Mouse (Mus musculus): ENCODE data around the gene Slc35f4. TPM values are rescaled to one million over a fixed set of nuclear protein-coding genes. Genes with fewer than 3 reads are reported as not detected.
A peak's percentile ranks its signal among the peaks of the same experiment; 100 is the strongest.

Slc35f4 gene
- polyA plus RNA-seq, 1 experiment from 2014 or later, result 0.18 TPM

DNA sequence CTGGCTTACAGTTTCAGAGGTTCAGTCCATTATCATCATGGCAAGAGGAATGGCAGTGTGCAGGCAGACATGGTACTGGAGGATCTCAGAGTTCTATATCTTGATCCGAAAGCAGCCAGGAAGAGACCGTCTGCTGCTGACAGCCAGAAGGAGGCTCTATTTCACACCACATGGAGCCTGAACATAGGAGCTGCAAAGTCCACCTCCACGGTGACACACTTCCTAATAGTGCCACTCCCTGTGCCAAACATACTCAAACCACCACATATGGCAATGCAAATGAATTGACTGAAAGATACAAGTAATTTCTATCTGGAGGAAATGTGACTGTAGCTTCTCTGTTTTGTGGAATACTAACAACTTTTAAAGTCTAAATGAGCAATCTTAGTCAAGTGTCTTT lies 89.0 kb downstream of the Slc35f4 start:
- H3K27ac ChIP-seq (replicated peaks), result no peak overlapping the region
- no peak overlapping the region for H3K9ac ChIP-seq (ENCODE audit: low read length)
- no peaks in the 10 kb centered on the region for H3K36me3 ChIP-seq (ENCODE audit: control insufficient read depth, insufficient read depth, low read length)
- no peaks in the 10 kb centered on the region for H3K9me3 ChIP-seq (ENCODE audit: control insufficient read depth, low read length)
- H3K4me2 ChIP-seq (replicated peaks; ENCODE audit: low read depth), result no peak overlapping the region
- TF ChIP-seq EP300 (optimal IDR thresholded peaks at IDR 0.05), result no peak
- TF ChIP-seq CTCF (IDR thresholded peaks at IDR 0.05; ENCODE audit: low read depth), result no peak
- DNase-seq (ENCODE audit: low spot score) (no peak), ATAC-seq (ENCODE audit: low FRiP score, low TSS enrichment) (no peak)
- no peaks in the 10 kb centered on the region for H3K4me1 ChIP-seq (replicated peaks; ENCODE audit: control insufficient read depth, insufficient read depth)
- H3K4me3 ChIP-seq (ENCODE audit: low read depth, low read length), result no peak overlapping the region
- H3K27me3 ChIP-seq (ENCODE audit: control insufficient read depth, insufficient read depth, low read length), result no peaks in the 10 kb centered on the region
- WGBS, result 91% methylated on average over 3 of the region's 3 CpGs

DNA sequence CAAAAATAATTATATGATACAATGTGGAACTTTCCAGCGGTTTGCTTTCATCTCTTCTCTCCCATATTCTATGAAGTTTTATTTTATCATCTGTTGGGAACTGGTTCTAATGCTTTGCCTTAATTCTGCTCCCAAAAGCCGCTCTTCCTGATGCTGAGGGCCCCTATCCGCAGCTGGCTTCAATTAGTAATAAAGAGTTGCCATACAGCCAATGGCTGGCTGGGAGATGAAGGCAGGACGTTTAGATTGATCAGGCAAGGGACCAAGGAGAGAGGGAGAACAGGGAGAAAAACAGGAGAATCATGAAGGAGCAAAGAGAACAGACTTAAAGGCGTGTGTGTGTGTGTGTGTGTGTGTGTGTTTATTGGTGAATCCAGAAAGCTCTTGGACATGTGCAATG lies 94.0 kb downstream of the Slc35f4 start:
- ATAC-seq (ENCODE audit: low FRiP score, low TSS enrichment), result no peak

DNA sequence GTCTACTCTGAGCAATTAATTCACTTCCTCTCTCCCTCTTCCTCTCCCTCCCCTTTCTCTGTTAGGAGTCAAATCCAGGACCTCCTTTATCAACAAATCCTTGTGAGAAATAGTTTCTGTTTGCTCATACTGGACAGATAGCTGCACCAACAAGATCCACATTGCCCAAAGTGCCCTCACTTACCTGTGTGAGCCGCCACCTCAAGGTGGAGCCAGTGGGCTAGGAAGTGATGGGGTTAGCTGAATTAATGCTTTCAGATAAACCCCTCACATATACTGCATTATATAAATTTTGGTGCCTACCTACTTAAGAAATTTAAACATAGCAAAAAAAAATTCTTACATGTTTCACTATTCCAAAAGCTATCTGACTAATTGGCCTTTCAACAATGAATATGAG lies 133.4 kb downstream of the Slc35f4 start:
- Histone ChIP-seq H3K27ac (replicated peaks) (no peak overlapping the region), H3K4me3 (ENCODE audit: low read depth, low read length) (no peak overlapping the region), H3K36me3 (ENCODE audit: control insufficient read depth, insufficient read depth, low read length) (no peaks in the 10 kb centered on the region), H3K9me3 (ENCODE audit: control insufficient read depth, low read length) (no peaks in the 10 kb centered on the region), H3K4me2 (replicated peaks; ENCODE audit: low read depth) (no peak overlapping the region), H3K4me1 (replicated peaks; ENCODE audit: control insufficient read depth, insufficient read depth) (no peaks in the 10 kb centered on the region), H3K27me3 (ENCODE audit: control insufficient read depth, insufficient read depth, low read length) (no peaks in the 10 kb centered on the region), H3K9ac (ENCODE audit: low read length) (no peak overlapping the region)
- TF ChIP-seq CTCF (IDR thresholded peaks at IDR 0.05; ENCODE audit: low read depth) (peak; percentile 58), EP300 (optimal IDR thresholded peaks at IDR 0.05) (no peak)
- WGBS, result 16% methylated on average over 1 of the region's 1 CpGs
- DNase-seq (ENCODE audit: low spot score), result no peak
- ATAC-seq (ENCODE audit: low FRiP score, low TSS enrichment), result no peak

More for the DNA sequence above, 94.0 kb downstream of the Slc35f4 start:
- H3K4me3 ChIP-seq (ENCODE audit: low read depth, low read length), result no peak overlapping the region
- H3K9ac ChIP-seq (ENCODE audit: low read length), result no peak overlapping the region
- no peaks in the 10 kb centered on the region for H3K4me1 ChIP-seq (replicated peaks; ENCODE audit: control insufficient read depth, insufficient read depth)
- H3K27ac ChIP-seq (replicated peaks), result no peak overlapping the region
- H3K9me3 ChIP-seq (ENCODE audit: control insufficient read depth, low read length), result no peaks in the 10 kb centered on the region
- 78% methylated on average over 5 of the region's 5 CpGs for WGBS
- TF ChIP-seq CTCF (IDR thresholded peaks at IDR 0.05; ENCODE audit: low read depth) (no peak), EP300 (optimal IDR thresholded peaks at IDR 0.05) (no peak)
- no peak for DNase-seq (ENCODE audit: low spot score)
- H3K27me3 ChIP-seq (ENCODE audit: control insufficient read depth, insufficient read depth, low read length), result no peaks in the 10 kb centered on the region
- no peak overlapping the region for H3K4me2 ChIP-seq (replicated peaks; ENCODE audit: low read depth)
- no peaks in the 10 kb centered on the region for H3K36me3 ChIP-seq (ENCODE audit: control insufficient read depth, insufficient read depth, low read length)

DNA sequence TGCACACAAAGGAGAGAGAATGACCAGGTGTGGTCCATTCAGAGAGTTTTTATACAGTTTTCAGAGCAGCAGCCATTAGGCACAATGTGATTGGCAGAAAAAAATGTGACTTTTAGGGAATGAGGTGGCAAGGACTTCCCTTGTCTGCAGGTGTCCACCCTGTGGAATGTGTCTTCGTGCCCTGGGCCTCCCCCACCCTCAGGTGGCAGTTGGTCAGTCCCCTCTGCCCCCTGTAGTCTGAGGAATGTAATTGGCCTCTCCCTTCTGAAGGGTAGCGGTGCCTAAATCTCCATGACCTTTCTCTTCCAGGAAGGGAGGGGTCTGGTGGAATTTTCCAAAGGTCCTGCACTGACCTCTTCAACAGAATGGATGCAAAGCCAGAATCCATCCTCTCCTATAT lies 163.7 kb downstream of the Slc35f4 start:
- H3K27ac ChIP-seq (replicated peaks), result no peak overlapping the region
- WGBS, result 57% methylated on average over 2 of the region's 2 CpGs
- no peaks in the 10 kb centered on the region for H3K27me3 ChIP-seq (ENCODE audit: control insufficient read depth, insufficient read depth, low read length)
- no peak for ATAC-seq (ENCODE audit: low FRiP score, low TSS enrichment)
- no peak overlapping the region for H3K4me2 ChIP-seq (replicated peaks; ENCODE audit: low read depth)
- no peak for DNase-seq (ENCODE audit: low spot score)
- no peak overlapping the region for H3K4me3 ChIP-seq (ENCODE audit: low read depth, low read length)
- H3K36me3 ChIP-seq (ENCODE audit: control insufficient read depth, insufficient read depth, low read length), result no peaks in the 10 kb centered on the region
- TF ChIP-seq EP300 (optimal IDR thresholded peaks at IDR 0.05) (no peak), CTCF (IDR thresholded peaks at IDR 0.05; ENCODE audit: low read depth) (no peak)
- no peak overlapping the region for H3K9ac ChIP-seq (ENCODE audit: low read length)
- H3K9me3 ChIP-seq (ENCODE audit: control insufficient read depth, low read length), result no peaks in the 10 kb centered on the region
- H3K4me1 ChIP-seq (replicated peaks; ENCODE audit: control insufficient read depth, insufficient read depth), result no peaks in the 10 kb centered on the region

DNA sequence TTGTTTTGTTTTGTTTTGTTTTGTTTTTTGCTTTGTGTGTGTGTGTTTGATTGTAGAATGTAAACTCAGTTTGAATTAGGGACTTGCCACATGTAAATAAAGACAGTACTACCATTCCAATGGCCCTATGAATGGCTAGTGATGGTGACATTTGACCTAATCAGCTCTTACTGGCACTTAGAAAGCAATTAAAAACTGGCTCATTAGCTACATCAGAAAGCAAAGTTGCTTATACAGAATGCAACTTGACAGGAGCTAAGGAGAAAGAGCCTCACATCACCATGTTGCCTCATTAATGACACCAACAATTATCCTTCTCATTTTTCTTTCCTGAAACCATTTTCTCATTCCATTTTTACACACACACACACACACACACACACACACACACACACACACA lies 170.3 kb downstream of the Slc35f4 start:
- no peak for TF ChIP-seq CTCF (IDR thresholded peaks at IDR 0.05; ENCODE audit: low read depth)
- no peaks in the 10 kb centered on the region for H3K4me1 ChIP-seq (replicated peaks; ENCODE audit: control insufficient read depth, insufficient read depth)
- no peaks in the 10 kb centered on the region for H3K9me3 ChIP-seq (ENCODE audit: control insufficient read depth, low read length)
- DNase-seq (ENCODE audit: low spot score) (no peak), ATAC-seq (ENCODE audit: low FRiP score, low TSS enrichment) (no peak)
- no peak overlapping the region for H3K9ac ChIP-seq (ENCODE audit: low read length)
- no peaks in the 10 kb centered on the region for H3K27me3 ChIP-seq (ENCODE audit: control insufficient read depth, insufficient read depth, low read length)
- no peak overlapping the region for H3K27ac ChIP-seq (replicated peaks)
- no peak overlapping the region for H3K4me2 ChIP-seq (replicated peaks; ENCODE audit: low read depth)
- no peak overlapping the region for H3K4me3 ChIP-seq (ENCODE audit: low read depth, low read length)
- H3K36me3 ChIP-seq (ENCODE audit: control insufficient read depth, insufficient read depth, low read length), result no peaks in the 10 kb centered on the region

DNA sequence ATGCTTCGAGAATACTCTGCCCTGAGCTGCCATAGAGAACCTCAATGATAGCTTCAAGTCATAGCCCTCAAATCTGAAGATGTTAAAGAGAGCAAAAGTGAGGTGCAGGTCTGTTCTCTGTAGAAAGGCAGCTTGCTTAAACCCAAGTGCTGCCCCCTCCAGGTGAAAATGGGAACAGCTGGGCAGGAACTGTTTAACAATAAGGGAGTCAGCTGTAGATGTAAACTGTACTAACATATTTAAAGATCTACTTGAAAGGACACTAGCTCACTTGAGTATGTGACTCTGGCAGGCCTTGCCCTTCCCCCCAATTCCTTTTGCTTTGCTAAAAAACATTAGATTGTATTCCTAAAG lies 177.0 kb downstream of the Slc35f4 start:
- Histone ChIP-seq H3K4me3 (ENCODE audit: low read depth, low read length) (no peak overlapping the region), H3K4me1 (replicated peaks; ENCODE audit: control insufficient read depth, insufficient read depth) (no peaks in the 10 kb centered on the region), H3K9me3 (ENCODE audit: control insufficient read depth, low read length) (no peaks in the 10 kb centered on the region), H3K27ac (replicated peaks) (no peak overlapping the region), H3K4me2 (replicated peaks; ENCODE audit: low read depth) (no peak overlapping the region), H3K36me3 (ENCODE audit: control insufficient read depth, insufficient read depth, low read length) (no peaks in the 10 kb centered on the region), H3K27me3 (ENCODE audit: control insufficient read depth, insufficient read depth, low read length) (no peaks in the 10 kb centered on the region), H3K9ac (ENCODE audit: low read length) (no peak overlapping the region)
- peak; percentile 65 for DNase-seq (ENCODE audit: low spot score)
- ATAC-seq (ENCODE audit: low FRiP score, low TSS enrichment), result no peak
- WGBS, result 60% methylated on average over 1 of the region's 1 CpGs
- TF ChIP-seq EP300 (optimal IDR thresholded peaks at IDR 0.05), result no peak
- peak; percentile 69 for TF ChIP-seq CTCF (IDR thresholded peaks at IDR 0.05; ENCODE audit: low read depth)

All from stomach, postnatal 0 days (tissue).